Mouse (Mus musculus) naive thymus-derived CD4-positive, alpha-beta T cell, adult 2 months (primary cell): ENCODE measurements around the gene Cd209e.
"Not testable (repeated sequence)": the region's sequence is repeated elsewhere in the genome, so short reads cannot be mapped to it uniquely, and the experiment has no call there.

Source experiments
- DNase-seq: peaks from one replicate; pipeline ENCODE4 v3.0.0-alpha.2; 2011; ENCODE audit warnings: low read depth

Cd209e gene

DNA sequence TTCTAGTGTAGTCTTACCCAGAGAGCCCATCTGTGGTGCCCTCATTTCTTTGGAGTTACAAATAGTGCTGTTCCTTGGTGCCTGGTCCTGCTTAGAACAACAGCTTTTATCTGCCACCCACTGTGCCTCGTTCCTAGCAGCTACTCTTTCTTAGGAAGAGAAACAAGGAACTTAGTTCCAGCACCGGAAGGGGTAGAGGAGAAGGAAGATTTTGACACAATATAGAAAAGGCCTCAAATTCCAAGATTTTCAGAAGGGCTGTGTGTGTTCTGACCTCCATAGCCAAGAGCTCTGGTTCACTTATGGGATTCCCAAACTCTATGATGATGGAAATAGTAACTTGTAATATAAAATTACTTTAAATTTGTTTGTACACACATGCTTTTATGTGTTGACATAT lies at the start of gene Cd209e:
Gene Cd209e (minus strand): TSS at position 101 of the 400 bp plus-strand sequence.
- no peak for DNase-seq

DNA sequence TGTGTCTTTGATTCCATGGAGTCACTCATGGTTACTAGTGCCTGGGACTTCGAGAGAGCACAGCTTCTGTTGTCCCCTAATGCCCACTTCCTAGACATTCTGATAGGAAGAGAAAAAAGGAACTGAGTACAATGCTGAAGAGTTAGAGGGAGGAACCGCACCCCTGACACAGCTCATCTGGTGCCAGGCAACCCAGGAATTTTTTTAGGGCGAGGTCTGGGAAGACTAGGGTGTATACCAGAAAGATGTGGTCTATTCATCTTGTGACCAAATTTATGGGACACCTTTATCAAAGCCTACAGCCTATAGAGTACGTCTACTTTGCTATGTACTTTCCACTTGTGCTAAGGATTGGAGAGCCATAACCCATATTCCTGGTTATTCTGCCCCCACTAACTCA lies 24.3 kb upstream of the Cd209e start, which contains the start of gene Cd209d:
Gene Cd209d (minus strand): TSS at position 101 of the 400 bp plus-strand sequence.
- DNase-seq: no peak

DNA sequence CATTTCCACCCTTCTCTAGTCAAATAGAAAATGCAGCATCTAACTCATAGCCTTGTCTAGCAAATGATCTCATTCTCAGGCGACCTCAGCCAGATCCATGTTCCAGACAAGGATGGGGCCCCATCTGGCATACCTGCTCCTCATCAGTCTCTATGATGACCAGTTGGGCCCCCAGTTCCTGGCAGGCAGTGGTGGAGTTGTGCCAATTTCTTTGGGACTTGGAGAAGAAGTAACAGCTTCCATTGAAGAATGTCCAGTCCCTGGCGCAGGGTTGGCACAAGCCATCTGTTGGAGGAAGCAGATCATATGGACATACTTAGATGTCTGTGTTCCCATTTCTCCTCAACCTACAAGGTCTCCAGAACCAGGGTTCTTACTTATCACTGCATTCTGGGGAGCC lies 22.0 kb upstream of the Cd209e start:
- no peak for DNase-seq

DNA sequence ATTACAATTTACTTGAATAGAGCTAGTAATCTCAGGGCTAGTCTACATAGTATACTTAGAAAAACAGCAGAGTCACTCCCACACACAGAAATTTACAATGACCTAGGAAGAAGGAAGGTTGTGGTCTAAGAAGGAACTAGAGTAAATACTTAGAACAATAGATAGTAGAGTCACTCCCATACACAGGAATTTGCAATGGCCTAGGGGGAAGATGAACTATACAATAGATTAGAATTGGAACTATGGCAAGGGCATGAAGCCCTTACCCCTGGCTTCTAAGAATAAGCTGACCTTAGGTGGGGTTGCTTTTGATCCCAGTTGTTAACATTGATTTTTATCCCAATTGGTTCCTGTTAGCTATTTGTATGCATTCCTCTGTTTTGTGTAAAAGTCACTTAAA lies 8.6 kb upstream of the Cd209e start:
- not testable (repeated sequence) for DNase-seq

GRCm38 (mm10) chr8:3803091-3803490 lies 51.0 kb downstream of the Cd209e start:
- no peak for DNase-seq
